Mouse (Mus musculus) E14TG2a.4 (cell line): ENCODE data around the gene Ndufb11.

ENCODE experiments used
- CTCF ChIP-seq: conservative IDR thresholded peaks from 2 replicates; pipeline ENCODE4 v1.5.1; 2014; ENCODE audit warnings: low read length
- NANOG ChIP-seq: IDR thresholded peaks from 2 replicates; pipeline ENCODE4 v1.6.1; 2014; ENCODE audit warnings: borderline replicate concordance, low read length, mixed read lengths

DNA sequence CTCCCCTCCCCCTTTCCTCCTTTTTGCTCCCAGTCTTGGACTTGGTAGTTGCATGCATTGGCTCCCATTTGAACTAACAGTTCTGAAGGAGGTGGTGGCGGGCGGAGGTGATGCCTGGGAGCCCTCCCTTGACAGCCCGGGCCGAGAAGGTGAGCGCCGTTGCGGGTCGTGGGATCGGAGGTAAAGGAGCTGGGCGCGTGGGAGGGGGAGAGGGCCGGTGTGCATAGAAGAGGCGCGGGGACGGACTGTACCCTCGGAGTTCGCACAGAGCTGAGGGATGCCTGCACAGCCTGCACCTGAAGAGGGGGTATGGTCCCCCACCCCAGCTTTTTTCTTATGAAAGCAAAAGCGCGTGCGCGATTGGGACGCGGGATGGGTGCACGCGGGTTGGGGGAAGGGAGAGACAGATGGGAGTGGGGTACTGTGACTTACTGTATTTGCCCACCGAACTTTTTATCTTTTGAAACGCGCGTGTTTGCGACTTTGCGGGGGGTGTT, 532 bp upstream of the Ndufb11 start:
- TF ChIP-seq NANOG (no peak), CTCF (no peak)
